Mouse (Mus musculus) ES-Bruce4 (cell line): ENCODE data around the gene Tmem88b. TPM values are rescaled to one million over a fixed set of nuclear protein-coding genes. Genes with fewer than 3 reads are reported as not detected.

Source experiments
- H3K27ac ChIP-seq: 2 replicates; pipeline ENCODE4 v1.5.1; 2012; ENCODE audit warnings: low read length, inconsistent platforms; ENCODE audit not compliant: insufficient read depth
- H3K27me3 ChIP-seq: 2 replicates; pipeline ENCODE4 v1.6.1; 2012; ENCODE audit warnings: mild to moderate bottlenecking, low read length, inconsistent platforms; ENCODE audit not compliant: control insufficient read depth, poor library complexity, insufficient read depth, severe bottlenecking
- H3K36me3 ChIP-seq: 2 replicates; pipeline ENCODE4 v1.6.1; 2012; ENCODE audit warnings: inconsistent platforms, mild to moderate bottlenecking, low read length, moderate library complexity; ENCODE audit not compliant: control insufficient read depth, poor library complexity, insufficient read depth, severe bottlenecking
- H3K4me1 ChIP-seq: one replicate; pipeline ENCODE4 v1.8.1; 2011; ENCODE audit warnings: low read length; ENCODE audit not compliant: control insufficient read depth, insufficient read depth
- H3K4me3 ChIP-seq: 2 replicates; pipeline ENCODE4 v1.5.1; 2011; ENCODE audit warnings: low read depth, mild to moderate bottlenecking, low read length
- H3K9ac ChIP-seq: 2 replicates; pipeline ENCODE4 v1.6.1; 2012; ENCODE audit warnings: low read depth, mild to moderate bottlenecking, inconsistent platforms; ENCODE audit not compliant: poor library complexity, severe bottlenecking
- H3K9me3 ChIP-seq: replicated peaks from 2 replicates; pipeline ENCODE4 v1.6.1; 2012; ENCODE audit warnings: mild to moderate bottlenecking, low read length, inconsistent platforms; ENCODE audit not compliant: control insufficient read depth, poor library complexity, insufficient read depth, severe bottlenecking
- CTCF ChIP-seq: IDR thresholded peaks from one replicate; pipeline ENCODE4 v1.8.1; 2011; ENCODE audit warnings: low read depth, low read length
- EP300 ChIP-seq: IDR thresholded peaks from 2 replicates; pipeline ENCODE4 v1.6.1; 2011; ENCODE audit warnings: low read depth, low read length; ENCODE audit not compliant: insufficient read depth
- POLR2A ChIP-seq: IDR thresholded peaks from one replicate; pipeline ENCODE4 v1.8.1; 2011; ENCODE audit warnings: low read length; ENCODE audit not compliant: insufficient read depth
- polyA plus RNA-seq: library from polyadenylated mRNA; stranded (reverse); fragments of >200 nt; gene quantifications from 2 replicates; pipeline ENCODE4 v1.2.4, GENCODE M21; 2011; ENCODE audit warnings: low read depth; ENCODE audit not compliant: missing spikeins, insufficient read depth, insufficient read length

The Tmem88b gene
- polyA plus RNA-seq, 1 experiment = 0.40 TPM

DNA sequence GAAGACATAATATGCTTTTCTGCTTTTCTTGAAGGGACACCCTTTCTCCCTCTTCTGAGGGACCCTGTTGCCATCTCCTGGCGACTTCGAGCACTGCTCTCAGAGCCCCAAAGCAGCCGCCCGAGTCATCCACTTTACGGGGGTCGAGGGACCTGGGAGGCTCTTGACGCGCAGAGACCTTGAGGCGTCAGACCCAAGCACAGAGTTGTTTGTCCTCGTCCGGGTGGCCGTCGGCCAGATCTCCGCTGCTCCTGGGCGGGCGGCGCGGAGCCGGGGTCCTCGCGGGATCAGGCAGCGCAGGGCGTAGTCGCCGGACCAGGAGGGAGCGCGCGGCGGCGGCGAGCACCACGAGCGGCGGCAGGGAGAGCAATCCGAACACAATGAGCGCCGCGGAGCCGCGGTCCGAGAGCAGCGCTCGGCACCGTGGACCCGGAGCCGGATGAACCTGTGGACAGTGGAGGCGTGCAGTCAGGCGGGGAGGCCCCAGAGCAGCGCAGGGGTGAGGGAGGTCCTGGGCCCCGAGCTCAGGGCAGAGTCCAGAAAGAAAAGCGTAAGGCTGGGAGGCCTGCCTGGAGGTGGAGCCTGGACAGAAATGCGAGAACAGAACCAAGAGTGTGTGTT, 1.5 kb downstream of the Tmem88b start:
- H3K27ac ChIP-seq = no peak overlapping the region
- no peaks in the 10 kb centered on the region for H3K9me3 ChIP-seq
- no peaks in the 10 kb centered on the region for H3K4me1 ChIP-seq
- no peaks in the 10 kb centered on the region for H3K27me3 ChIP-seq
- peak overlapping the region; percentile 63 for H3K4me3 ChIP-seq
- peak overlapping the region; percentile 59 for H3K9ac ChIP-seq
- TF ChIP-seq EP300 (no peak), CTCF (peak; percentile 37)
- H3K36me3 ChIP-seq = no peaks in the 10 kb centered on the region

- no peak overlapping the region for H3K27ac ChIP-seq
- peak overlapping the region; percentile 63 for H3K4me3 ChIP-seq
- no peaks in the 10 kb centered on the region for H3K9me3 ChIP-seq
- H3K27me3 ChIP-seq = no peaks in the 10 kb centered on the region
- no peaks in the 10 kb centered on the region for H3K36me3 ChIP-seq
- no peak for TF ChIP-seq EP300
- no peak for TF ChIP-seq POLR2A
- TF ChIP-seq CTCF = no peak
- H3K9ac ChIP-seq = peak overlapping the region; percentile 59
- H3K4me1 ChIP-seq = no peaks in the 10 kb centered on the region
Measured at GRCm38 (mm10) chr4:155783486-155784080, 2.1 kb downstream of the Tmem88b start.

- Histone ChIP-seq H3K27ac (no peak overlapping the region), H3K4me1 (peaks cover 7% of the 10 kb centered on the region), H3K36me3 (no peaks in the 10 kb centered on the region), H3K27me3 (no peaks in the 10 kb centered on the region), H3K9ac (no peak overlapping the region), H3K4me3 (no peak overlapping the region), H3K9me3 (no peaks in the 10 kb centered on the region)
- TF ChIP-seq CTCF (no peak), POLR2A (no peak), EP300 (no peak)
Measured at GRCm38 (mm10) chr4:155780895-155781294, 4.8 kb downstream of the Tmem88b start.

DNA sequence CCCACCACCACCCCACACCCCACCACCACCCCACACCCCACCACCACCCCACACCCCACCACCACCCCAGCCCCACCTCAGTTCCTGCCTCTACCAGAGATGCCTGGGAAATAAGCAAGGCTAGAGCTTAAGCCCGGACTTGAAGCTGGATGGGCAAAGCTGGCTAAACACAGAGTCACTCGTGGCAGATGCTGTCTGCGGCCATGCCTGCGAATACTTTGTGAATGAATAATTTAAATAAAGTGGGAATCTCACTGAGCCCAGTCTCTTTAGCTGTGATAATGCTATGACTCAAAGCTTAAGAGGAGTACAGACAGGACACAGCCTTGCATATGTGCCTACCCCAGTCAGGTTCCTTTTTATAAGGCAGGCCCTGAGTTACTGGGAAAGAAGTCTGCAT, 6.2 kb downstream of the Tmem88b start:
- H3K27me3 ChIP-seq = no peaks in the 10 kb centered on the region
- TF ChIP-seq CTCF (no peak), EP300 (no peak), POLR2A (no peak)
- no peak overlapping the region for H3K27ac ChIP-seq
- no peaks in the 10 kb centered on the region for H3K9me3 ChIP-seq
- no peak overlapping the region for H3K4me3 ChIP-seq
- H3K9ac ChIP-seq = no peak overlapping the region
- H3K4me1 ChIP-seq = peaks cover 7% of the 10 kb centered on the region
- H3K36me3 ChIP-seq = no peaks in the 10 kb centered on the region

GRCm38 (mm10) chr4:155777816-155778215, 7.9 kb downstream of the Tmem88b start:
- TF ChIP-seq POLR2A (no peak), CTCF (no peak), EP300 (no peak)
- peaks cover 7% of the 10 kb centered on the region for H3K4me1 ChIP-seq
- H3K27me3 ChIP-seq = no peaks in the 10 kb centered on the region
- no peak overlapping the region for H3K9ac ChIP-seq
- H3K4me3 ChIP-seq = no peak overlapping the region
- H3K9me3 ChIP-seq = no peaks in the 10 kb centered on the region
- no peak overlapping the region for H3K27ac ChIP-seq
- H3K36me3 ChIP-seq = no peaks in the 10 kb centered on the region

GRCm38 (mm10) chr4:155776704-155777335, 8.9 kb downstream of the Tmem88b start:
- no peak overlapping the region for H3K4me3 ChIP-seq
- TF ChIP-seq EP300 (no peak), CTCF (no peak), POLR2A (no peak)
- no peaks in the 10 kb centered on the region for H3K27me3 ChIP-seq
- no peak overlapping the region for H3K27ac ChIP-seq
- H3K9ac ChIP-seq = no peak overlapping the region
- no peaks in the 10 kb centered on the region for H3K9me3 ChIP-seq
- H3K36me3 ChIP-seq = no peaks in the 10 kb centered on the region
- peaks cover 7% of the 10 kb centered on the region for H3K4me1 ChIP-seq
